Mouse (Mus musculus) cerebellum, adult 8-10 months (tissue): Measurements from ENCODE around the gene Mboat7.

Source experiments
- DNase-seq: peaks from one replicate; pipeline ENCODE4 v3.0.0; 2022

Gene Mboat7

GRCm38 (mm10) chr7:3643412-3643811, 49.9 kb downstream of the Mboat7 start:
- DNase-seq: no peak

- no peak for DNase-seq
Observed at GRCm38 (mm10) chr7:3630478-3630815, 62.9 kb downstream of the Mboat7 start.

- DNase-seq: peak; percentile 94
Observed at GRCm38 (mm10) chr7:3629543-3630477, 63.5 kb downstream of the Mboat7 start, which contains the start of the genes Tfpt and Prpf31. Tfpt (minus strand) TSS chr7:3629929. Prpf31 (plus strand) TSS chr7:3629985.

GRCm38 (mm10) chr7:3629030-3629429, 64.3 kb downstream of the Mboat7 start:
- DNase-seq: peak; percentile 40
